In genomic region chrX:17751466-17751865, GRCm38 (mm10) we compare ENCODE assay signal across 25 mouse cellular contexts.
"Had no signal": no experiment of that assay in that cellular context is flagged by ENCODE, and none has a peak within 500 bp of the region (broad histone marks: within the 10 kb centered on the region; RNA-seq: fewer than 3 reads in every experiment).

No protein-coding gene starts in this region.

- H3K36me3 ChIP-seq: heart, embryonic 13.5 days; heart, embryonic 15.5 days; hindbrain, embryonic 13.5 days; hindbrain, embryonic 15.5 days; kidney, embryonic 15.5 days; limb, embryonic 13.5 days; limb, embryonic 15.5 days; liver, embryonic 12.5 days had no signal

- H3K27ac ChIP-seq: gastrocnemius, adult 2 months; heart, embryonic 13.5 days; heart, embryonic 15.5 days; hindbrain, embryonic 13.5 days; hindbrain, embryonic 15.5 days; hindbrain, postnatal 0 days; kidney, embryonic 15.5 days; kidney, postnatal 0 days; limb, embryonic 13.5 days; limb, embryonic 15.5 days; liver, embryonic 12.5 days; liver, embryonic 14.5 days had no signal

- H3K9ac ChIP-seq: heart, embryonic 13.5 days; heart, embryonic 15.5 days; hindbrain, embryonic 13.5 days; hindbrain, embryonic 15.5 days; kidney, embryonic 15.5 days; limb, embryonic 13.5 days; limb, embryonic 15.5 days; liver, embryonic 12.5 days; liver, embryonic 14.5 days had no signal

- DNase-seq: gastrocnemius, adult 2 months; gastrocnemius, postnatal 10 days; gastrocnemius, postnatal 25 days; heart, adult 18-20 months; heart, postnatal 14 days; heart, postnatal 36 days; kidney, adult 11 months; kidney, adult 2 months; kidney, adult 9 months; kidney, postnatal 14 days; kidney, postnatal 36 days; layer of hippocampus, adult 9-11 months; layer of hippocampus, postnatal 36 days; left cerebral cortex, postnatal 4 days had no signal

- H3K9me3 ChIP-seq: heart, embryonic 13.5 days; heart, embryonic 15.5 days; hindbrain, embryonic 13.5 days; hindbrain, embryonic 15.5 days; kidney, embryonic 15.5 days; limb, embryonic 13.5 days; limb, embryonic 15.5 days; liver, embryonic 12.5 days had no signal

- H3K4me1 ChIP-seq: heart, embryonic 13.5 days; heart, embryonic 15.5 days; hindbrain, embryonic 13.5 days; hindbrain, embryonic 15.5 days; kidney, embryonic 15.5 days; limb, embryonic 13.5 days; limb, embryonic 15.5 days; liver, embryonic 12.5 days had no signal

- H3K4me3 ChIP-seq: gastrocnemius, adult 2 months; heart, embryonic 13.5 days; heart, embryonic 15.5 days; hindbrain, embryonic 13.5 days; hindbrain, embryonic 15.5 days; kidney, embryonic 15.5 days; limb, embryonic 13.5 days; limb, embryonic 15.5 days; liver, embryonic 12.5 days had no signal

- H3K27me3 ChIP-seq: heart, embryonic 13.5 days; heart, embryonic 15.5 days; hindbrain, embryonic 13.5 days; hindbrain, embryonic 15.5 days; kidney, embryonic 15.5 days; limb, embryonic 13.5 days; limb, embryonic 15.5 days; liver, embryonic 12.5 days had no signal
